Mouse (Mus musculus): ENCODE data around the gene Setdb1. TPM values are rescaled to one million over a fixed set of nuclear protein-coding genes. Genes with fewer than 3 reads are reported as not detected.
"Not testable (repeated sequence)": the region's sequence is repeated elsewhere in the genome, so short reads cannot be mapped to it uniquely, and the experiment has no call there.

The Setdb1 gene
- total RNA-seq (2018; cell fraction: chromatin; rRNA removed) = 100 to 1,000 TPM in 11 of 26 experiments, 10 to 100 TPM in 15; 18.0 to 131 (median 85.8) TPM
- total RNA-seq (2018; cell fraction: cytosol; rRNA removed) = 10 to 100 TPM; 11.6 to 35.6 (median 28.8) TPM
- total RNA-seq (2018; cell fraction: nucleus; rRNA removed) = 100 to 1,000 TPM in 4 of 26 experiments, 10 to 100 TPM in 22; 21.2 to 124 (median 60.0) TPM
- 27.7 to 32.3 TPM (median 28.3 TPM) in 3 replicates for polyA plus RNA-seq (2018)

GRCm38 (mm10) chr3:95356701-95357449 is at the start of gene Setdb1:
TSS of gene Setdb1 (minus strand) at chr3:95357202.
- peak within 1 kb of the TSS; percentile 46 for H3K4me3 ChIP-seq (ENCODE audit: inconsistent target)
- peaks cover 18% of the 10 kb centered on the region; the same call in 1 of the 2 replicates for H3K36me3 ChIP-seq (ENCODE audit: inconsistent target)
- H3K79me2 ChIP-seq (ENCODE audit: inconsistent target) = peaks cover 25% of the 10 kb centered on the region
- not testable (repeated sequence) for H3K27ac ChIP-seq
- under 1% methylated on average over 23 of the region's 57 CpGs for WGBS (ENCODE audit: missing documents)

GRCm38 (mm10) chr3:95402741-95403140 is 45.7 kb upstream of the Setdb1 start, which contains the start of gene 4930558C23Rik:
TSS of gene 4930558C23Rik (minus strand) at chr3:95402841.
- H3K27ac ChIP-seq = no peak within 1 kb of the TSS
- no peaks in the 10 kb centered on the region for H3K36me3 ChIP-seq (ENCODE audit: inconsistent target)
- 94% methylated on average over 3 of the region's 3 CpGs for WGBS (ENCODE audit: missing documents)
- no peak within 1 kb of the TSS for H3K4me3 ChIP-seq (ENCODE audit: inconsistent target)
- H3K79me2 ChIP-seq (ENCODE audit: inconsistent target) = no peaks in the 10 kb centered on the region

GRCm38 (mm10) chr3:95394385-95394784 is 37.4 kb upstream of the Setdb1 start:
- WGBS (ENCODE audit: missing documents) = 82% methylated on average over 4 of the region's 4 CpGs
- Histone ChIP-seq H3K79me2 (ENCODE audit: inconsistent target) (no peaks in the 10 kb centered on the region), H3K27ac (no peak overlapping the region), H3K36me3 (ENCODE audit: inconsistent target) (no peaks in the 10 kb centered on the region), H3K4me3 (ENCODE audit: inconsistent target) (no peak overlapping the region)

GRCm38 (mm10) chr3:95385401-95386075 is 28.5 kb upstream of the Setdb1 start:
- no peak overlapping the region for H3K4me3 ChIP-seq (ENCODE audit: inconsistent target)
- 69% methylated on average over 5 of the region's 5 CpGs for WGBS (ENCODE audit: missing documents)
- H3K36me3 ChIP-seq (ENCODE audit: inconsistent target) = no peaks in the 10 kb centered on the region
- no peak overlapping the region for H3K27ac ChIP-seq
- H3K79me2 ChIP-seq (ENCODE audit: inconsistent target) = no peaks in the 10 kb centered on the region

GRCm38 (mm10) chr3:95373208-95373607 is 16.2 kb upstream of the Setdb1 start:
- no peaks in the 10 kb centered on the region for H3K79me2 ChIP-seq (ENCODE audit: inconsistent target)
- no peaks in the 10 kb centered on the region for H3K36me3 ChIP-seq (ENCODE audit: inconsistent target)
- H3K4me3 ChIP-seq (ENCODE audit: inconsistent target) = no peak overlapping the region
- no peak overlapping the region for H3K27ac ChIP-seq
- WGBS (ENCODE audit: missing documents) = 97% methylated on average over 8 of the region's 10 CpGs

GRCm38 (mm10) chr3:95370101-95370500 is 13.1 kb upstream of the Setdb1 start:
- Histone ChIP-seq H3K27ac (no peak overlapping the region), H3K36me3 (ENCODE audit: inconsistent target) (no peaks in the 10 kb centered on the region), H3K79me2 (ENCODE audit: inconsistent target) (no peaks in the 10 kb centered on the region), H3K4me3 (ENCODE audit: inconsistent target) (no peak overlapping the region)

GRCm38 (mm10) chr3:95360276-95360675 is 3.3 kb upstream of the Setdb1 start:
- H3K4me3 ChIP-seq (ENCODE audit: inconsistent target); H3K36me3 ChIP-seq (ENCODE audit: inconsistent target); H3K27ac ChIP-seq; H3K79me2 ChIP-seq (ENCODE audit: inconsistent target): not testable (repeated sequence)
- WGBS (ENCODE audit: missing documents) = 83% methylated on average over 3 of the region's 3 CpGs

- WGBS (ENCODE audit: missing documents) = 96% methylated on average over 2 of the region's 2 CpGs
- peaks cover 24% of the 10 kb centered on the region for H3K79me2 ChIP-seq (ENCODE audit: inconsistent target)
- H3K36me3 ChIP-seq (ENCODE audit: inconsistent target) = peaks cover 10% of the 10 kb centered on the region; the same call in 1 of the 2 replicates
- H3K4me3 ChIP-seq (ENCODE audit: inconsistent target) = no peak overlapping the region
- no peak overlapping the region for H3K27ac ChIP-seq
Measured at GRCm38 (mm10) chr3:95357746-95358145, 744 bp upstream of the Setdb1 start.

- 30% methylated on average over 4 of the region's 19 CpGs for WGBS (ENCODE audit: missing documents)
- Histone ChIP-seq H3K4me3 (ENCODE audit: inconsistent target) (peak overlapping the region; percentile 46), H3K36me3 (ENCODE audit: inconsistent target) (peaks cover 18% of the 10 kb centered on the region; the same call in 1 of the 2 replicates), H3K79me2 (ENCODE audit: inconsistent target) (peaks cover 25% of the 10 kb centered on the region)
- H3K27ac ChIP-seq = not testable (repeated sequence)
Measured at GRCm38 (mm10) chr3:95355911-95356544, 974 bp downstream of the Setdb1 start.

GRCm38 (mm10) chr3:95349491-95349890 is 7.5 kb downstream of the Setdb1 start:
- peaks cover 69% of the 10 kb centered on the region for H3K36me3 ChIP-seq (ENCODE audit: inconsistent target)
- H3K79me2 ChIP-seq (ENCODE audit: inconsistent target) = peaks cover 15% of the 10 kb centered on the region; the same call in 1 of the 2 replicates
- no peak overlapping the region for H3K27ac ChIP-seq
- no peak overlapping the region for H3K4me3 ChIP-seq (ENCODE audit: inconsistent target)

GRCm38 (mm10) chr3:95348343-95348742 is 8.7 kb downstream of the Setdb1 start:
- peaks cover 68% of the 10 kb centered on the region for H3K36me3 ChIP-seq (ENCODE audit: inconsistent target)
- not testable (repeated sequence) for H3K79me2 ChIP-seq (ENCODE audit: inconsistent target); H3K4me3 ChIP-seq (ENCODE audit: inconsistent target); H3K27ac ChIP-seq
- 94% methylated on average over 4 of the region's 5 CpGs for WGBS (ENCODE audit: missing documents)

GRCm38 (mm10) chr3:95346454-95346853 is 10.5 kb downstream of the Setdb1 start:
- Histone ChIP-seq H3K79me2 (ENCODE audit: inconsistent target) (no peaks in the 10 kb centered on the region), H3K4me3 (ENCODE audit: inconsistent target) (no peak overlapping the region), H3K36me3 (ENCODE audit: inconsistent target) (peaks cover 74% of the 10 kb centered on the region), H3K27ac (no peak overlapping the region)
- WGBS (ENCODE audit: missing documents) = 95% methylated on average over 7 of the region's 7 CpGs

- not testable (repeated sequence) for H3K4me3 ChIP-seq (ENCODE audit: inconsistent target); H3K27ac ChIP-seq; H3K79me2 ChIP-seq (ENCODE audit: inconsistent target)
- peaks cover 88% of the 10 kb centered on the region for H3K36me3 ChIP-seq (ENCODE audit: inconsistent target)
- whole genome bisulfite sequencing (ENCODE audit: missing documents) = 90% methylated on average over 7 of the region's 9 CpGs
Measured at GRCm38 (mm10) chr3:95343356-95344000, 13.5 kb downstream of the Setdb1 start.

GRCm38 (mm10) chr3:95338251-95338650 is 18.8 kb downstream of the Setdb1 start:
- 94% methylated on average over 4 of the region's 4 CpGs for WGBS (ENCODE audit: missing documents)
- H3K36me3 ChIP-seq (ENCODE audit: inconsistent target) = peaks cover 98% of the 10 kb centered on the region
- no peak overlapping the region for H3K4me3 ChIP-seq (ENCODE audit: inconsistent target)
- H3K79me2 ChIP-seq (ENCODE audit: inconsistent target) = no peaks in the 10 kb centered on the region
- no peak overlapping the region for H3K27ac ChIP-seq
